Mouse (Mus musculus) forebrain, embryonic 16.5 days (tissue): ENCODE data around the gene Scarb1. TPM values are rescaled to one million over a fixed set of nuclear protein-coding genes. Genes with fewer than 3 reads are reported as not detected.

Experiments
- ATAC-seq: fragments of 200-750 bp; cut with Nextera tagmentation; 2 replicates; pipeline ENCODE4 v1.8.0; 2017; ENCODE audit warnings: mild to moderate bottlenecking, moderate library complexity
- H3K27ac ChIP-seq: fragments of 300-500 bp; sonication (generic); 2 replicates; pipeline ENCODE4 v1.5.1; 2014; ENCODE audit warnings: low read length, control low read depth
- H3K27me3 ChIP-seq: fragments of 300-500 bp; sonication (generic); replicated peaks from 2 replicates; pipeline ENCODE4 v1.6.1; 2014; ENCODE audit warnings: low read length; ENCODE audit not compliant: control insufficient read depth, insufficient read depth
- H3K36me3 ChIP-seq: fragments of 300-500 bp; sonication (generic); 2 replicates; pipeline ENCODE4 v1.6.1; 2014; ENCODE audit not compliant: control insufficient read depth, insufficient read depth
- H3K4me1 ChIP-seq: fragments of 300-500 bp; sonication (generic); replicated peaks from 2 replicates; pipeline ENCODE4 v1.6.1; 2014; ENCODE audit warnings: low read length; ENCODE audit not compliant: control insufficient read depth, insufficient read depth
- H3K4me2 ChIP-seq: fragments of 300-500 bp; sonication (generic); 2 replicates; pipeline ENCODE4 v1.6.1; 2014; ENCODE audit warnings: mild to moderate bottlenecking, low read length, control low read depth
- H3K4me3 ChIP-seq: fragments of 300-500 bp; sonication (generic); replicated peaks from 2 replicates; pipeline ENCODE4 v1.5.1; 2014; ENCODE audit warnings: mild to moderate bottlenecking, low read length, control low read depth
- H3K9ac ChIP-seq: fragments of 300-500 bp; sonication (generic); replicated peaks from 2 replicates; pipeline ENCODE4 v1.6.1; 2014; ENCODE audit warnings: low read depth, low read length, control low read depth
- H3K9me3 ChIP-seq: fragments of 300-500 bp; sonication (generic); 2 replicates; pipeline ENCODE4 v1.6.1; 2016; ENCODE audit warnings: low read length; ENCODE audit not compliant: control insufficient read depth
- WGBS: fragments of 180-500 bp; shearing (Covaris S2); extraction: QIAGEN DNeasy Blood & Tissue Kit; methylation state at CpG from one replicate; pipeline ENCODE4 v1.1.7; 2014; 5-methylcytosine and 5-hydroxymethylcytosine counted together
- polyA plus RNA-seq: library from polyadenylated mRNA; unstranded; fragments of >200 nt; fragmentation: Nextera tagmentation; extraction: Ambion mirVana; gene quantifications from 2 replicates; pipeline ENCODE4 v1.2.1, GENCODE M21; 2015

Scarb1 gene
- polyA plus RNA-seq, 1 experiment from 2014 or later, result 38.3 TPM

DNA sequence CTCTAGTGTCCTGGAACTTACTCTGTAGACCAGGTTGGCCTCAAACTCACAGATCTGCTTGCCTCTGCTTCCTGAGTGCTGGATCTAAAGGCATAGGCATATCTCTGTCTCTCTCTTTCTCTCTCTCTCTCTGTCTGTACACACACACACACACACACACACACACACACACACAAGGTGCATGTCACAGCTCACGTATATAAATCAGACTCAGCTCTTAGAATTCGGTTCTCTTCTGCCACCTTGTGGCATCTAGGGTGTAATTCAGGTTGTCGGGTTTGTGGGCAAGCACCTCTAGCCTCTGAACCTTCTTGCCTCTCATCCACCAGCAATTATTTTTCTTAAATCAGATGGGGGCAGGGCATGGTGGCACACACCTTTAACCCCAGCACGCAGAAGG lies 27.7 kb upstream of the Scarb1 start:
- H3K27me3 ChIP-seq, result no peaks in the 10 kb centered on the region
- no peaks in the 10 kb centered on the region for H3K9me3 ChIP-seq
- no peak overlapping the region for H3K4me2 ChIP-seq
- H3K36me3 ChIP-seq, result no peaks in the 10 kb centered on the region
- no peak overlapping the region for H3K27ac ChIP-seq
- H3K4me3 ChIP-seq, result no peak overlapping the region
- H3K9ac ChIP-seq, result no peak overlapping the region
- no peaks in the 10 kb centered on the region for H3K4me1 ChIP-seq
- ATAC-seq, result 0 out of 2 replicates have a peak, but pooled peaks have one; percentile 23
- under 1% methylated on average over 4 of the region's 4 CpGs for WGBS

DNA sequence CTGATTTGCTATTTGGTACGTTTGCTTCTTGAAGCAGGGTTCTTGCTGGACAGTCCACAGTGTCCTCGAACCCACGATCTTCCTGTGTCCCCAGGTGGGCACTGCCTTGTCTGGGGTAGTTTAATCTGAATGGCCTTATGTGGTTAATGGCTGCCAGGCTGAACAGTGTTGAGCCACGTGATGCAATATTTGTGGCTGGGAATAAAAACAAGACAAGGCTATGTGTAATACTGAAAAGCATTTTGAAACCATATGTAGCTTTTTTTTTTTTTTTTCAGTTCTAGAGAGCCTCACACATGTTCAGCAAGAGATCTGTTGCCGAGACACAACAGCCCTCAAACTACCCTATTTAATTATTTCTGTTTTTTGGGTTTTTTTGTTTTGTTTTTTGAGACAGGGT lies 27.3 kb upstream of the Scarb1 start:
- no peaks in the 10 kb centered on the region for H3K4me1 ChIP-seq
- H3K4me3 ChIP-seq, result no peak overlapping the region
- H3K27ac ChIP-seq, result no peak overlapping the region
- H3K27me3 ChIP-seq, result no peaks in the 10 kb centered on the region
- no peak for ATAC-seq
- H3K9me3 ChIP-seq, result no peaks in the 10 kb centered on the region
- no peak overlapping the region for H3K4me2 ChIP-seq
- H3K36me3 ChIP-seq, result no peaks in the 10 kb centered on the region
- WGBS, result 64% methylated on average over 5 of the region's 5 CpGs
- H3K9ac ChIP-seq, result no peak overlapping the region

DNA sequence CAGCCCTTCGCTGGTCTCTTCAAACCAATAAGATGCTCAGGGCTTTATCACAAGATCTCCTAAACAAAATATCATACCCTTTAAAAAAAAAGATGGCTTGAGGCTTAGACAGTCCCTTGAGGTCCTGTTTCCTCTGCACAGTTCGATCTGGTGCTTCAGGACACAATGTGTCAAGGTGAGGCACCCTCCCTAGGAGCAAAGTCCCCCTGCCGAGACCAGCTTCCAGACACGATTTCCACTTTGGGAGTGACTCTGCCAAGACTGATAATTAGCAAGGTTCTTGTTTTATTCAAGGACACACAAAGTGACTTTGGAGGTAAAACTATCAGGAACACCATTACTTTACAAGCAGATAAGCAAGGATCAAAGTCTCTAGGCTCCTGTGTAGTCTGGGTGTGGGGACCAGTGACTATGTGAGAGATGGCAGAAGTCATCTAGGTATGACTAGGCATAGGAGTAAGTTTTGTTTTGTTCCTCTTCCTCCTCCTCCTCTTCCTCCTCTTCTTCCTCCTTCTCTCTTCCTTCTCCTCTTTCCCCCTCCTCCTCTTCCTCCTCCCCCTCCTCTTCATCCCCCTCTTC lies 24.0 kb upstream of the Scarb1 start:
- no peak for ATAC-seq
- Histone ChIP-seq H3K4me3 (no peak overlapping the region), H3K4me1 (0 out of 2 replicates have a peak, but pooled peaks cover 5% of the 10 kb centered on the region), H3K27me3 (no peaks in the 10 kb centered on the region), H3K9me3 (no peaks in the 10 kb centered on the region), H3K9ac (no peak overlapping the region), H3K4me2 (no peak overlapping the region), H3K27ac (no peak overlapping the region), H3K36me3 (no peaks in the 10 kb centered on the region)
- WGBS, result 82% methylated on average over 4 of the region's 4 CpGs

DNA sequence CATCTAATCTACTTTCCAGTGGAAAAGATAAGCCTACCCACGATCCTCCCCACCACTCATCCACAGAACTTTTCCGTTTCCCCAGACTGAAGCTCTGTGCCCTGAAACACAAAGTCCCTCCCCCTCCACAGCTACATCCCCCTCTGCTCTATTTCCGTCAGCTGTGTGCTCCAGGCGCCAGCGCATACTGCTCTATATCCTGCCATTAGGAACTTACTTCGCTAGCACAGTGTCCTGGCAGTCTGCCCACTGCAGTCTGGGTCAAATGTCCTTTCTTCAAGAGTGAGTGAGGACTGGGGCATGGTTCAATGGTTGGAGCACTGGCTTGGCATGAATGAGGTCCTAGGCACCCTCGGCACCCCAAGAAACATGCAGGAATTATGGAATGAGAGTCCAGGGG lies 23.0 kb upstream of the Scarb1 start:
- 0 out of 2 replicates have a peak, but pooled peaks cover 5% of the 10 kb centered on the region for H3K4me1 ChIP-seq
- H3K27me3 ChIP-seq, result no peaks in the 10 kb centered on the region
- H3K27ac ChIP-seq, result no peak overlapping the region
- 75% methylated on average over 7 of the region's 7 CpGs for WGBS
- no peak overlapping the region for H3K4me2 ChIP-seq
- no peak overlapping the region for H3K4me3 ChIP-seq
- no peaks in the 10 kb centered on the region for H3K36me3 ChIP-seq
- no peak overlapping the region for H3K9ac ChIP-seq
- H3K9me3 ChIP-seq, result no peaks in the 10 kb centered on the region
- ATAC-seq, result no peak

DNA sequence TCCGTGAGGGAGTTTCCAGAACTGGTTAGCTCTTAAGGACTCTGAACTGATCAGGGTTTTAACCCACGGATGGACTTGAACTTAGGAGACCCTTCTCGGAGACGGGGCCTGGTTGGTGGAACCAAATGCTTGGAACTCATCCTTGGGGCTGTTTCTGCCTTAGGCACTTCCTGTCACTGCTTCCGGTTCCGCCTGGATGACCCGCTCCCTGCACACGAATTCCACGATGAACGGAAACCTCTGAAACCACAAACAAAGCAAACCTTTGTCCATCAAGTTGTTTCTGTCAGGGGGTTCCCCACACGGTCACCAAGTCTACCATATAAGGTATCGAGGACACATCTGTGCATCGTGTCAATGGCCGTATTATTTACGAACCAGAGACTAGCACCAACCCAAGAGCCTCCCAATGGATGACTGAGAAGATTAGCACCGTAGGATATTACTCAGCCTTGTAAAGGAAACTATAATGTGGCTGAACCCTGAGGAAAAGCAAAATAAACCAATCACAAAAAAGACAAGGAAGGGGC lies 20.2 kb upstream of the Scarb1 start:
- 75% methylated on average over 16 of the region's 16 CpGs for WGBS
- Histone ChIP-seq H3K4me1 (0 out of 2 replicates have a peak, but pooled peaks cover 5% of the 10 kb centered on the region), H3K4me3 (no peak overlapping the region), H3K9me3 (no peaks in the 10 kb centered on the region), H3K27me3 (no peaks in the 10 kb centered on the region), H3K9ac (no peak overlapping the region), H3K36me3 (no peaks in the 10 kb centered on the region), H3K27ac (no peak overlapping the region), H3K4me2 (peak overlapping the region; percentile 39; the same call in 1 of the 2 replicates)
- no peak for ATAC-seq

DNA sequence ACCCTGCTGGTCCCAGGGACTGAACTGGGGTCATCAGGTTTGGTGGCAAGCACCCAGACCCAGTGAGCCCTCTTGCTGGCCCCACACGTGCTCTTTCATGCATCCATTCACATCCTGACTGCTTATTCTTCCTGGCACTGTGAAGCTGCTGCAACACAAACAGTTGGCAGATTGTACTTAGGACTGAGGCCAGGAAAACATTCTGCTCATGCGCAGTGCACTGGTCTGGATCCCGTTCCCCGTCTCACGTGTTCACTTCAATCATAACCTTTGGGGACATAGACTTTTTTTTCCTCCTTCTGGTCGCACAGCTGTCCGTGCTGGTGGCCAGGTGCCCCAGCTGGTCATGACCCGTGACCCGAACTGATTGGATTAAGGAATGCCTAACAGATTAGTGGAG lies 19.7 kb upstream of the Scarb1 start:
- no peak for ATAC-seq

DNA sequence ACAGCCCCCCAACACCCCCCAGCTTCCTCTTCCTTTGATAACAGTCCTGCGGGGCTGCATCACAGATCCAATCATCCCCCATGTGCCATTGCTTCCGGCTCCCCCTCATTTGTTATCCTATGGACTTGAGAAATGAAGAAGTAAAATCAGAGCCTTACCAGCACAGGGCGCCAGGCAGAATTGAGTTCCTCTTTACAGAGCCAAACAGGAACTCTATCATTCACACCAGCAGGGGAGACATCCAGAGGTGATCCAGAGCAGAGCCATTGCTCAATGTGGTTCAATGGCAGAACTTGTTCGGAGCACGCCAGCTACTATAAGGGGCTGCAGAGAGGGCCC lies 17.3 kb upstream of the Scarb1 start:
- 87% methylated on average over 5 of the region's 5 CpGs for WGBS
- ATAC-seq, result no peak
- Histone ChIP-seq H3K27ac (no peak overlapping the region), H3K4me3 (no peak overlapping the region), H3K4me2 (no peak overlapping the region), H3K27me3 (no peaks in the 10 kb centered on the region), H3K36me3 (no peaks in the 10 kb centered on the region), H3K9me3 (no peaks in the 10 kb centered on the region), H3K4me1 (0 out of 2 replicates have a peak, but pooled peaks cover 5% of the 10 kb centered on the region), H3K9ac (no peak overlapping the region)

More for the DNA sequence above, 19.7 kb upstream of the Scarb1 start:
- Histone ChIP-seq H3K4me2 (peak overlapping the region; percentile 39), H3K4me3 (no peak overlapping the region), H3K27me3 (no peaks in the 10 kb centered on the region), H3K9me3 (no peaks in the 10 kb centered on the region), H3K27ac (no peak overlapping the region), H3K9ac (no peak overlapping the region), H3K4me1 (0 out of 2 replicates have a peak, but pooled peaks cover 5% of the 10 kb centered on the region), H3K36me3 (no peaks in the 10 kb centered on the region)
- 39% methylated on average over 9 of the region's 9 CpGs for WGBS

DNA sequence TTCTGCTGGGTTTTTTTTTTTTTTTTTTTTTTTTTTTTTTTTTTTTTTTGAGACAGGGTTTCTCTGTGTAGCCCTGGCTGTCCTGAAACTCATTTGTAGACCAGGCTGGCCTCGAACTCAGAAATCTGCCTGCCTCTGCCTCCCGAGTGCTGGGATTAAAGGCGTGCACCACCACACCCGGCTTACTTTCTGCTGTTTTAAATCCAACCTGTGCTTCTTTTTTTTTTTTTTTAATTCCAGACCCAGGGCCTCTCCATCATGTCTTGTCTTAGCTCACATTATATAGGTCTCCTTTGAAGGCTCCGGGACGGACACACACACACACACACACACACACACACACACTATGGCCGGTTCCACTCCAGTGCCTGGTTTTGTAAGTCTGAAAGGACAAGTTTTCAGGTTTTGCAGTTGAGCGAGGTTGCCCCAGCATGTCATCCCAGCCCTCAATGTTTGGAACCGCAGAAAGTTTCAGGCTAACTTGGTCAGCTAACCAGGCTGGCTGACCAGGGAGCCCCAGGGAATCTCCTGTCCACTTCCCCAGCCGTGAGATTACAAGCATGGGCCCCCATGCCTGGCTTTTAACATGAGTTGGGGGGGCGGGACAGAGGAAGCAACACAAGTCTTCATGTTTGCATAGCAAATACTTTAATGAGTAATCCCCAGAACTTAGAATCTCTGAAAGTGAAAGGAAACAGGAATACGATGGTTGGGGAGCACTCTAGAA lies 16.8 kb upstream of the Scarb1 start:
- Histone ChIP-seq H3K4me1 (0 out of 2 replicates have a peak, but pooled peaks cover 5% of the 10 kb centered on the region), H3K9me3 (no peaks in the 10 kb centered on the region), H3K9ac (no peak overlapping the region), H3K4me3 (no peak overlapping the region), H3K27ac (no peak overlapping the region), H3K4me2 (no peak overlapping the region), H3K27me3 (no peaks in the 10 kb centered on the region), H3K36me3 (no peaks in the 10 kb centered on the region)
- ATAC-seq, result no peak
- 82% methylated on average over 12 of the region's 12 CpGs for WGBS

DNA sequence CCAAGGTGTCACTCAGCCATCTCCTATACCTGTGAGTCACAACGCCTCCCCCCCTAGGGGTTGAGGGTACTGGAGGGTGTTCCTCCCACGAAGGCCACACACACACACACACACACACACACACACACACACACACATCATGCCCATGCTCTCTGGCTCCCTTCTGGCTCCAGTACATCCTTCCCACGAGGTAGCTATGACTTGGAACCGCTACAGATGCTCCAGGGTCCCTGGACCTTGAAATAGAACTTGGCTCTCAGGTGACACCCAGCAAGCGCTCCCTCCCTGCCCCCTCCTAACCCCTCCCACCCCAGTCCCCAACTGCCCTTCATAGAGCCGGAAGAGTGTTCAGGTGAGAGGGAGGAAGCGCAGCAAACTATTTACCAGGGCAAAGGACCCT lies 14.8 kb upstream of the Scarb1 start:
- H3K9me3 ChIP-seq, result no peaks in the 10 kb centered on the region
- 0 out of 2 replicates have a peak, but pooled peaks cover 2% of the 10 kb centered on the region for H3K4me1 ChIP-seq
- no peak overlapping the region for H3K9ac ChIP-seq
- no peaks in the 10 kb centered on the region for H3K36me3 ChIP-seq
- H3K27me3 ChIP-seq, result no peaks in the 10 kb centered on the region
- H3K27ac ChIP-seq, result no peak overlapping the region
- ATAC-seq, result no peak
- 54% methylated on average over 7 of the region's 7 CpGs for WGBS
- no peak overlapping the region for H3K4me2 ChIP-seq
- H3K4me3 ChIP-seq, result no peak overlapping the region
